Mouse (Mus musculus): ENCODE measurements at regions not wholly inside any gene's neighbourhood (a gene's known extent, or its start where the extent isn't known, plus 50 kb on each side); places are given as distances from the start of the nearest gene placed in this dataset.

DNA sequence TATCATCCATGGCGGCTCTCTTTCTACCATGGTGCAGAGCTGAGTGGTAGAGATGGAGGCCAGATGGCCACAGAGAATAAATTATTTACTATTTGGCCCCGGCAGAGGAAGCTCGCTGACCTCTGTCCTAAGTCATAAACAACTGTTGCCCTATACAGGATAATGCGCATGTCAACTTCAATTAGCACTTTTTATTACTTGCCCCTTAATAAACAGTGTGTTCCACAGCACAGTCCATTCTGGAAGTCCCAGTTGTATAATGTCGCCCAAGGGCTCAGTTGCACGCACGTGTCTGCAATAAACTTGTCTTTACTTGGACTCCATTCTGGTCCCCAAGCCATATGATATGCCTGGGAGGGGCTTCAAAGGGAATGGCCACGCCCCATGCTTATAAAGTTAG, 150.1 kb upstream of the Runx1 start:
- no peak for DNase-seq (ENCODE audit: low spot score in 2 of 2)
- intact Hi-C loops (cut with DNase I): no loop called here

DNA sequence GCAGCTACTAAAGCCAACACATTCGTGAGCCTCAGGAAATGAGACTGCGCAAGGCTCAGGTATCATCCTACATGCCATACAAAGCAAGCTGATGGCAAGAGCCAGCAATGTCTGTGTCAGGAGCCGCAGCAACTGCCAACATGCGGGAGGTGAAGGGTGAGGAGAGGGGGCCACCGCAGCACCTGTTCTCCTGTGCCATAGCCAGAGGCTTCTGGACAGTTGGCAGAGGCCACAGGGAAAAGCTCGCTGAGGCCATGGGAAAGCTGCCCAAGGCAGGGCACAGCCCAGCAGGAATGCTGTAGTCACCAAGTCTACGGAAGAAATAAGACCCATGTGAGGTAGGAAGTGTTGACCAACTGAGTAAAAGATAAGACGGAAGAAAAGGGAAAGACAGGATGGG, 149.1 kb upstream of the Runx1 start:
- no peak for DNase-seq (ENCODE audit: low spot score in 2 of 2)
- intact Hi-C loops (cut with DNase I): no loop called here

DNA sequence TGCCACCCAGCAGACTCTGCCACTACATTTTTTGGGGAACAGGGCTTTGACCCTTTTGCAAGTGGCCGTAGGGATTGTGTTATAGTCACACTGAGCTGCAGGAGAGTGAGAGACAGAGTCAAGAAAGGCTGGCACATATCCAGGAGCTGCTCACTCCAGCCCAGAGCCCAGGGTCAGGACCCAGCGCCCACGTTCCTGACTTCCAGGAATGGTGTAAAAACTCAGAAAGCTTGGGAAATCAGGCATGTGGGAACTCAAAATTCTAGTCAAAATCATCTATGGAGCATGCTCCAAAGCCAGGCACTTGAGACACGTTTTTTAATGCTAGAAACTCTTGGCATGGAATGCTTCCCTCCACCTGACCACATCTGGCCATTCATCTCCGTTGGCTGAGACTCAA, 146.7 kb upstream of the Runx1 start:
- intact Hi-C loops (cut with DNase I): no loop called here
- no peak for DNase-seq (ENCODE audit: low spot score in 2 of 2)

DNA sequence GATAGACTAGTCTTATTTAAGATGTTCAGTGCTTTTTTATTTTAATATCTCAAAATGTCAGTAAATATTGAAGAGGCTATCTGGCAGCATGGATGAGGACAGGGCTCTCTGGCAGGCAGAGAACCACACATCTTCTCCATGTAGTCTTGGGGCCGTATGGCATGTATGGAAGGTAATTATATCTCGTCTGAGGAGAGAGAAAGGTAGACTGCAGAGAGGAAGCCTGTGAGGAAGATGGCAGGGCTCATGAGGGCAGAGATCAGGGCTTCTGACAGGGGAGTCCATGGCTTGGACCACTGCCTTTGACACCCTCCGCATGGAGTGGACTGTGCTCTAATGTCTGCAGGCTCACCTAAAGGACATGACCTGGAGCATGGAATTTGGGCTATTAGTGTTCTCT, 146.0 kb upstream of the Runx1 start:
- no peak for DNase-seq (ENCODE audit: low spot score in 2 of 2)
- intact Hi-C loops (cut with DNase I): no loop called here

DNA sequence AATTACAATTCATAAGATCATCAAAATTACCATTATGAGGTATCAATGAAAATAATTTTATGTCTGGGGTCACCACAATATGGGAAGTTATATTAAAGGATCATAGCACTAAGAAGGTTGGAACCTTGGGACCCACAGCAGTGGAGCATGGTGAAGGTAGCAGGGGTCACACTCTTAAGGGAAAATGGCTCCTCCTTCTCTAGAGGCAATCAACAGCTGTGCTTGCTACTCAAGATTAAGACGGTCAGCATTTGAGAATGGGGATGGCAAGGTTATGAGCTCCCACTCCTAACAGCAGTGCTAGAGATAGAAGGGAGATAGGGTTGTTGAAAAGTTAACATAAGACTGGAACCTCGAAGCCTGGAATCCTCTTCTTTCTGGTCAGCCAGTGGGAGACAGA, 144.6 kb upstream of the Runx1 start:
- DNase-seq (ENCODE audit: low spot score in 2 of 2): no peak
- intact Hi-C loops (cut with DNase I): no loop called here

DNA sequence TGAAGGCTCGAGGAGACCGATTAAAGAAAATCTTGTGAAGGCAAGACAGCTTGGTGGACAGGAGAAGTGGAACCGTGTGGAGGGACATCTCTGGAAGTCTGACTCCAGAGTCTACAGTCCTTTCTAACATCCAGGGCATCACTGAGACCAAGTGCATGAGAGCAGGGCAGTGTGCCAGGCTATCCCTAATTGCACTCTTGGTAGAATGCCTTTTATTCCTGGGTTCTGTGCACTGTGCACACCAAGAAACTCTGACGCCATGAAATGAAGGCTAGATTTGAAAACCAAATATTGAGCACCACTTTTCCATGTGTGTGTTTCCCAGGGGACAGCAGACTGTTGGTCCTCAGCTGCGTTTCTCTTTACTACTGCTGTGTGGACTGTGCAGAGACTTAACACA, 143.1 kb upstream of the Runx1 start:
- intact Hi-C loops (cut with DNase I): no loop called here
- no peak for DNase-seq (ENCODE audit: low spot score in 2 of 2)

DNA sequence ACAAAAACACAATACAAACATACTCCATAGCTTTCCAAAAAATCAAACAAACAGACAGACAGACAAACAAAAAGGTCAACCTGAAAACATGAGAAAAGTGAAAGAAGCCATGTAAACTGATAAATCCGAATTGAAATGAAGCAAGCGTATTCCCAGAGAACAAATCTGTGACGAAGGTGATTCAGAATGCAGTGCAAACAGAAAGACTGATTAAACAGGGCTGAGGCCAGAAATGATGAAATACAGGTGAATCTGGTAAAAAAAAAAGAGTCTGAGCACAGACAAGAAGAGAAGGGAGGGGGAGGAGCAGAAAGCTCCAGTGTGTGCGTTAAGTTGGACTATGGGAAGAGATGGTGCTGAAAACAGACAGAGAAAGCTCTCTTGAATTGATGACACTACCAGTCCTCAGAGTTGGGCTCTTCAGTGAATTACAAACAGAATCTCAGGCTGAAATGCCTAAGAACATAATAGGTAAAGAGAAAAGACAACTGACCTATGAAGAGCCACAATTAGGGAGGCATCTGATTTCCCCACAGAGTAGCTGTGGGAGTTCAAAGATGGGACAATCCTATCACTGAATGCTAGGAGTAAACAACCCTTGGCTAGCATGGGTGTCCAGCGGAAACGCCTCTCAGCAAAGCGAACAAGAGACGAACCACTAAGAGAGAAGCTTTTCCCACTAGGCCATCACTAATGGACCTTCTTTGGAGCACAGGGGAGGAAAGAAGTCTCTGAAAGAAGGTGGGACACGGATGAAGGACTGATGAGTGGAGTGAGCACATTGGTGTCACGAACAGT, 140.3 kb upstream of the Runx1 start:
- intact Hi-C loops (cut with DNase I): no loop called here
- DNase-seq (ENCODE audit: low spot score in 2 of 2): no peak

DNA sequence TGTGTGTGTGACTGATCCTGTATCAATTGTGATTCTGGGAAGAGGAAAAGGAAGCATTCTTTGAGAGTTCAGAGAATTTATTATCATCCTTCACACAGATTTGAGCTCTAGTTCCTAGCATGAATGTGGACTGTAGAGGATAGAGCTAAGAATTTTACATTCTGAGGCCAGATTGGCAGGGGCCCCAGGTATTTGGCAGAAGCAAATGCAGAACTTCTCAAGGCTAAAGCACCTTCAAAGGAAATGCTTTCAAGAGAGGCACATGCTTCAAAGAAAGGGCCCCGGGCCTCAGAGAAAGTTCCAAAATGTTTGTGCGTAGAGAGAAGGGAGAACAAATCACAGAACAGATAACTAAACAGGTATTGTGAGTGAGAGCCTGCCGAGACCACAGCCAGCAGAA, 139.7 kb upstream of the Runx1 start:
- intact Hi-C loops (cut with DNase I): no loop called here

DNA sequence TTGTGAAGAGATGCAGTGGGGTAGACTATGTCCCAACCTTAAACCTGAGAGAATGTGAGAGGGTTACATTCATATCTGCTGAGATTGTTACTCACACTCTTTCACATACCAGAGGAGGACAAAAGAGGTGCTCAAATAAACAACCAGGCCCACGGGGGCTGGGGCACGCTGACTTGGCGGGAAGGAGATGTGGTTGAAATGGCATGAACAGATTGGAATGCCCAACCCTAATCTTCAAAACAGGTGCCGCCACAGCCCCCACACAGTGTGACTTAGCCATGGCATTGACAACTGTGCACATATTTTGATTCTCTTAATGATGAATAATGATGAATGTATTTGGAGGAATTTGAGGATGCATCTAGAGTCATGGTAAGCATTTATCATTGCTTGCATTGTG, 137.6 kb upstream of the Runx1 start:
- intact Hi-C loops (cut with DNase I): no loop called here
- no peak for DNase-seq (ENCODE audit: low spot score in 2 of 2)

More for the DNA sequence above, 139.7 kb upstream of the Runx1 start:
- no peak for DNase-seq (ENCODE audit: low spot score in 2 of 2)

DNA sequence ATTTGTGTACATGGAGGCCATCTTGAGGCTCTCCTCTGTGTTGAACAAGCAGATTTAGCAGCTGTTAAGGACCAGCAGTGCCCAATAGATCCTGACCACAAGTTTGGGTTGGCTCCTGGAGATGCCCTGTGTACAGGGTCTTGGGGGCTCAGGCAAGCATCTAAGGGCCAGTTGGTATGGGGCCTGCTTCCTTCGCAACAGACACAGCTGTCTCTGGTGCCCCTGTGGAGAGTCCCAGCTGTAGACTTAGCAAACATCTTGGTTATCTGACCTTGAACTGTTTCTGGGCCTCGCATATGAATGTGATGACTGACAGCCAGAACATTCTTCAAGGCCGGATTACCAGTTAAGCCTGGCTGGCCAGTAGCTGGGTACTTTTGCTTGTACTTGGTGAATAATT, 135.4 kb upstream of the Runx1 start:
- intact Hi-C loops (cut with DNase I): no loop called here

DNA sequence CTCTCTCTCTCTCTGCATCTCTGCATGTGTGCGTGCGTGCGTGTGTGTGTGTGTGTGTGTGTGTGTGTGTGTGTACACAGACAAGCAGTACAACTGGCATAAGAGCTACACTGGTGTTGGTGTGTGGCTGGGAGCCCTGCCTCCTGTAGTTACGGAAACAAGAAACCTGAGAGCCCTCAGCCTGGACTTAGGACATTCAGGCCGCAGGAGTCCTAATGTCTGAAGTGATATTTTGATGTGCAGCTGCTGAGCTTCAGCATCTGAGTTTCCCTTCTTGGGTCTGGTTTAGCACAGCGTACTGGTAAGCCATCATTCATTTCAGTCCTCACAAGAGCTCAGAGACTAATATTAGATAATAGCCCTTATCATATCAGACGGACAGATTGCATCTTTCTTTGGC, 134.8 kb upstream of the Runx1 start:
- intact Hi-C loops (cut with DNase I): no loop called here
- no peak for DNase-seq (ENCODE audit: low spot score in 2 of 2)

More for the DNA sequence above, 135.4 kb upstream of the Runx1 start:
- no peak for DNase-seq (ENCODE audit: low spot score in 2 of 2)

DNA sequence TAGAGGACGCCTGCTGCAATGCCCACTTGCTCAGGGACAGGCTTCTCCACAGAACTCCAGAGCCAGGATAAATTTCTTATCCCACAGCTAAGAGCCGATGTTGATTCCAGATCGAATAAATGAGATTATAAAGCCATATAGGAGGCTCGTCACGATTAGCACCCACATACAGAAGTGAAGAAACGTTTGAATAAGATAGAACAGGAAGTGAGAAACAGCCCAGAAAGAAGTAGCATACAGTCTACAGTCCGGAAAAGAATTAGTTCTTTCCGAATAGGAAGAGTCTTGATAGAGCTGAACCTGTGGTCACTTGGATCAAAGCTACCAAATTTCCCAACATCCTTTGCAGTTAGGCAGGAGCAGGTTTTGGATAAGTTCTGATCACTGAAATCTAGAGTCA, 133.0 kb upstream of the Runx1 start:
- no peak for DNase-seq (ENCODE audit: low spot score in 2 of 2)
- intact Hi-C loops (cut with DNase I): no loop called here

DNA sequence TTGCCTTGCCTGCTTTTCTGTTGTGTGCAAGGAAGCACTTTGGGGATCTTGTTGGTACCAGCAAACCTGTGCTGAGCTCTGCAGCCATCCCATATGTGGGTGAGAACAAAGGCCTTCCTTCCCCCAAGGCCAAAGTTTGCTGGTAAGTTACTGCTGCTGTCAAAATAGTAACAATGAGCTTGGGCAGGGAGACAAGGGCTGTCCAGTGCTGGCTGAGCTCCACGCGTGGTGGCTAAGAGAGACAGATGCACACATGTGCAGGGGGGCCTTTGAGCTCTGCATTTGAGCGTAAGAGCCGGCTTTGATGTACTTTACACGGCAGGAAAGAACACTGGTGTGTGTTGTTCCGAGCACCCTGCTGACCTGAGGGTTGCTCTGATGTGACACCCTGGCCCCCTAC, 132.2 kb upstream of the Runx1 start:
- intact Hi-C loops (cut with DNase I): no loop called here
- no peak for DNase-seq (ENCODE audit: low spot score in 2 of 2)

DNA sequence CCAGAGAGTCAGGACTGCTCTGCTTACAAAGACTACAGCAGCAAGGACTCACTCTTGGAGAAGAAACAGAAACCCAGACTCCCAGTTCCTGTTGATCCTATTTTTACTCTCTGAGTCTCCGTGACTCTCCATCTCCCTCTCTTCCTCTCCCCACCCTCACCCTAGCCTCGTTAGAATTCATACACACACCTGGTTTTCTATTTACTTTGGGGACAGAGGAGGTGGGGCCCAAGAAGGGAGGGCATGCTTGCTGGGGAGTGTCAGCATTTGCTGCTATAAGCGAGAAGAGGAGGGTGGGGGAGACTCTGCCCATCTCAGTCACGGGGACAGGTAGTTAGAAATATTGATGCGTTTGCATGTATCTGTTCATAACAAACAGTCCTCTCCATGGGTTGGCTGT, 129.6 kb upstream of the Runx1 start:
- intact Hi-C loops (cut with DNase I): no loop called here
- DNase-seq (ENCODE audit: low spot score in 2 of 2): peak in 1 of 2 experiments; percentile 8

DNA sequence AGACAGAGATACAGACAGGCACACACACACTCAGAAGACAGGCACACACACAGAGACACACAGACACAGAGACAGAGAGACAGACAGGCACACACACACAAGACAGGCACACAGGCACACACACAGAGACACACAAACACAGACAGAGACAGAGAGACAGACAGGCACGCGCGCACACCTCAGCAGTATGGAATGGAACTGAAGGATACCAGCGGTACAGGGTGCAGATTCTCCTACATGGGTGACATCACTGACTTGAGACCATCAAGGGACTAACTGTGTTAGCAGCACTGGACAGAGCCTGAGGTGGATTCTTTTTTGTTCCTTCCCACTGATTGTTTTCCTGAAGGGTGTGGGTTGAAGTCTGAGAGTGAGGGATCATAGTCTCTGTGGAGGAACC, 129.1 kb upstream of the Runx1 start:
- intact Hi-C loops (cut with DNase I): no loop called here

DNA sequence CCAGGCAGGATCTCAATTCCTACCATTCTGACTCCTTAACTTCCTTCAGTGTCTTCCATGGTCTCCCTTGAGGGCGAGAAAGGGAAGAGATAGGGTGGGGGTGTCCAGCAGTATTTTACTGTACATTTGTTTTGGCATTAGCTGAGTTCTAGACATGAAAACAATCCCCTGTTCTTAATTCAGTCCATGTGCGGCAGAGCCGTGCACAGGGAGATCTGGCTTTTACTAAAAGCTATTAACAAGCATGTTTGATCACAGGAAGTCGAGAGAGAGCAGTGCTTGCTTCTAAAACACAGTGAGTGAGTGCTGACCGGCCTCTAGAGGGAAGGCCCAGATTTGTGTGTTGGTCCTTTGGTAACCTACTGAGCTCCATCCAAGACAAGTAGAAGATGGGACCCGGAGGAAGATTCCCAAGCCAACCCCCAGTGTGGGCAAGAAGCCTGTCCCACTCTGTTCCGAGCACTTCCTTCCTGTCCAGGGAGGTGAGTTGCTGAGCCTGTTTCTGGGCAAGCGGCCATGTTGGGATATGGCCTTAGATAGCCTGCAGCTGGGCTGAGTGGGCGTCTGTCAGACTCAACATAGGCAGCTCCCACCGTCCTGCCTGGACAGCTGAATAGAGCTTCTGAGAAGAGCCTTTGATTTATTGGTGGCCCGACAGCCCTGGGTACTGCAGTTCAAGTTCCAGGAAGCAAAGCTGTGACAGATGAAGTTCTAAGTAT, 128.1 kb upstream of the Runx1 start:
- peak; percentile 26 to 31 for DNase-seq (ENCODE audit: low spot score in 2 of 2)
- intact Hi-C loops (cut with DNase I): no loop called here

More for the DNA sequence above, 129.1 kb upstream of the Runx1 start:
- DNase-seq (ENCODE audit: low spot score in 2 of 2): no peak

DNA sequence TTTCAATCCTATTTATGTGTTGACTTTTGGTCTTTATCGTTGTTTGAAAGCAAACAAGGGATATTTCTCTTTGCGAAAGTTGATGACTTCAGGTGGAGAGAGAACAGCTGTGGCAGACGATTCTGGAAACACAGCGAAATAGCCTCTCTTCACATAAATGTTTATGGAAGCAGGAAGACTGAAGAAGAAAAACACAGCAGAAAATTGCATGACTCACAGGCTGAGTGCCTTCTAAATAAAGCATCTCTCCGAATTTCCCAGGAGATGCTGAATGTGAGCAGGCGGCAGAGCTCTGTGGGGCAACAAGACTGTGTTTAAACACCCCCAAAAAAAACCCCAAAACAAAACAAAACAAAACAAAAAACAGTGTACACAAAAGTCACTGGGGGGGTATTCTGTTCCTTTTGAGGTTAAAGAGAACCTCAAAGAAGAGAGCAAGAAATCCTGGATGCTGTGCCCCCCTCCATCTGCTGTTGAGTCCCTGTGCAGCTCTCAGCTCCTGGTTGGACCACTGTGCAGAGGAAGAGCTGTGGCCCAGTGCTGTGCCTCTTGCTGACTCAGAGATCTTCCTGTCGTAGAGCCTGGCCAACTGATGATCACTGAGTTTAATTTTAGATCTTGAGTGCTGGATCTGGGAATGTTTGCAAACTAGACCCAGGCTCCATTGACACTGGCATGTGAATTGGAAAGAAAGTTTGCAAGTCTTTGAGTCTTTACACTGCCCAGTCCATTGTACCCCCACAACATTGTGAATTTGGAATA, 126.6 kb upstream of the Runx1 start:
- peak; percentile 18 to 39 for DNase-seq (ENCODE audit: low spot score in 2 of 2)
- intact Hi-C loops (cut with DNase I): no loop called here

DNA sequence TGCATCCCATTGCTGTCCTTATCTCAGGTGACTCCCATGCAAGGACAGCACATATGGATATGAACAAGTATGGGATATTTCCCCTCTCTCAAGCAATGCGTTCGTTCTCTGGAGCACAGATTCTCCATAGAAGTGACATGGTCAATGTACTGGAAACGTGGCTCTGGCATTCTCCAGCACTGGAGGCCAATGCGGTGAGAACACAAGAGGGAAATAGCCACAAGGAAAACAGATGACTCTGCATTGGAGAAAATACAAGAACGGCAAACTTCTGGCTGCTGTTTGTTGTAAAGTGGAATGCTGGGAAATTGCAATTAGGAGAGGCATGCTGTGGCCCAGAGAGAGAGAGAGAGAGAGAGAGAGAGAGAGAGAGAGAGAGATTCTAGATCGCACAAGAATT, 125.6 kb upstream of the Runx1 start:
- intact Hi-C loops (cut with DNase I): no loop called here
- DNase-seq (ENCODE audit: low spot score in 2 of 2): no peak

DNA sequence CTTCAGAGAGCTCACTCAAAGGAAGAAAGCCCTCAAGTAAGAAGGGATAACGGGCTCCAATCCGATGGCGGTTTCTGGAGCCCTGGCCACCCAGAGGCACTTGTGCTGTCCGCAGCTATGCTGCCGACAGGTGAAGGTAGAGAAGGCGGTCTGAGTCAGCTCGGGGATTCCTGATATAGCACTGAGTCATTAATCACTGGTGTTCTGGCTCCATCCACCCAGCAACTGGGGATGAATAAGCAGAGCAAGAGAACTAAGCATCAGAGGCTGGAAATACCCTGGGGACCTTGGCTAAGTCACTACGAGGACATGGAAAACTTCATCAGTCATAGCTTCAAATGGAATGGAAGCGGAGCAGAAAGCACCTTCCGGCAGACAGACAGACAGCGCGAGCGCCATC, 122.5 kb upstream of the Runx1 start:
- intact Hi-C loops (cut with DNase I): no loop called here
- DNase-seq (ENCODE audit: low spot score in 2 of 2): no peak

DNA sequence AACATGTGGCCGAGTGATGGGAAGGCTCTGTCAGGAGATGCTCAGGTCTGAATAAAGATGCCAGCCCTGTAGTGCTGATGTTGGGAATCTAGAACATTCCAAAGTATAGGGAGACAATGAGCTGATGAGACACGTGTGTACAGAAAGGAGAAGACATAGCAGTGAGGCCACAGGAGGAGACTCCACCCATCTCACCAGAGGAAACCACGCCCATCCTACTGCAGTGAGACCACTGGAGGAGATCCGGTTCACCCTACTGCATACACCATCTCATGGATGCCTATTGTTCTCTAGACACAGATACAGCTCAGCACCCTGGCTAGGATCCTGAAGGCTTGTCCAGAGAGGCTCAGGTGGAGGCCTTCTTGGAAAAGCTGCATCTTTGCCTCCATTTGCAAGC, 120.6 kb upstream of the Runx1 start:
- intact Hi-C loops (cut with DNase I): no loop called here
- DNase-seq (ENCODE audit: low spot score in 2 of 2): no peak

DNA sequence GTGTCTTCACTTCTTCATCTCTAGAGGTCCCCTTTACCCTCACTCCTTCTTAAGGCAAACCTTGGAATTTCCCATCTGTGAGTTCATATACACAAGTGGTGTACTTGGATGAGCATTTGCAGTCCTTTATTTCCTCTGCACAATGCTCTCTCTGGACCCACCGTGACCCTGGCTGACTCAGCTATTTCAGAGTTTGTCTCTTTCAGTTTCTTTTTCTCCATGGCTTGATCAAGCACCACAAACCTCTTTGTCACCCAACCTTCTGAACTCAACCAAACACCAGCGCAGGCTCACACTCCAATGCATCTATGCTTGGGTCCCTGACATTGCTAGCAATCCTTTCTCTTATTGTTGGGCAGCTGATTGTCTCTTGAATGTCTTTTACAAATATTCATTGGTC, 118.0 kb upstream of the Runx1 start:
- DNase-seq (ENCODE audit: low spot score in 2 of 2): no peak
- intact Hi-C loops (cut with DNase I): no loop called here

Measured in left cerebral cortex, postnatal 14 days (tissue).